Mouse (Mus musculus) heart, adult 8-10 months (tissue): ENCODE results near the gene Syce3. TPM values are rescaled to one million over a fixed set of nuclear protein-coding genes. Genes with fewer than 3 reads are reported as not detected.
A peak's percentile ranks its signal among the peaks of the same experiment; 100 is the strongest.

Source experiments
- DNase-seq: peaks from one replicate; pipeline ENCODE4 v3.0.0; 2022; ENCODE audit warnings: low spot score
- total RNA-seq, 4 experiments: library from RNA; stranded (reverse); gene quantifications; 2 replicates each; pipeline ENCODE4 v1.2.4; 2022

Syce3 gene
- total RNA-seq, 4 experiments from 2014 or later: not detected

DNA sequence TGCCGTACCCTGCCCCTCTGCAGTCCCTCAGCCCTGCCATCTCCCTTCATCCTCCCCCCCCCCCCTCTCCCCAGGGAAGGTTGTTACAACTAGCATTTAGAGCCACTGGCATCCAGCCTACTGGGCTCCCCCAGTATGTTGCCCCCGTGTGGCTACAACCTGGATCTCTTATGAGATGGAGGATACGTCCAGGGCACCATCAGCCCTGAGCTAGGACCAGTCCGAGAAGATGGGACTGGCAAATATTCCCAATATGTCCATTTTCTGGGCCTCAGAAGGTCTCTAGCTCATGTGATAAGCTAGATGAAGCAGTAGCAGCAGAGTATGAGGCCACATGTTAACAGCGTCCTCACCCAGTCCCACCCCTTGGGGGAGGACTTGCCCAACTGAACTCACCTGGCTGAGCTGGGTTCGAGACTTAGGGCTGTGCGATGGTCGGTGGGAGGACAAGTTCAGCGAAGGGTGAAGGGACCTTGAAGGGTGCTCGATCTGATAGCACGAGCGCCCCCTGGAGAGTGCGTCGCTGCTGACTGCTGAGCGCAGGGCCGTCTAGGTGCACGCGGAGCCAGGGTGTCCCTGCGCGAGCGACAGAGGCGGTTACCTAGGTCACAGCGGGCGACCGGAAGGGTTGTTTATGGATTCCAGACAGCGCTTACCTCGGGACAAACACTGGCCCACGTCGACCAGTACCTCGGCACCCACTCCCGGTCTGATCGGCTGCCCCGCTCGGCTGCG, 37.1 kb downstream of the Syce3 start:
- DNase-seq: peak; percentile 83

DNA sequence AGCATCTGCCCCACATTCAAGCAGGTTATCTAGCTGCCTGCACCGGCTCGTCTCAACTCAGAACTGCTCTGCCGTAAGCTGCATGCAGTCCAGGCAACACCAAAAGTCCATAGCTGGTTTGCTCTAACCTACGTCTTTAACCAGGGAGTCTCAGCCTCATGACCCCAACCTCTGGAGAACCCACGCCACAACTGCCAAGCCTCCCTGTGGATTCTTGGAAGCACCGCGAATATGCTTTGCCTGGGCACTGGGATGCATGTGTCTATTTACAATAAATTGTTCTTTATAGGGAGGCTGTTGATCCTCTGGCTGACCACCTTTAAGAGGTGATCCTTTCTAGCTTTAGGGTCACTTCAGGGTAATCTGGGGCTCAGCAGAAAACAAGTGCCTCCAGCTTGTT, 37.8 kb downstream of the Syce3 start:
- DNase-seq: no peak

DNA sequence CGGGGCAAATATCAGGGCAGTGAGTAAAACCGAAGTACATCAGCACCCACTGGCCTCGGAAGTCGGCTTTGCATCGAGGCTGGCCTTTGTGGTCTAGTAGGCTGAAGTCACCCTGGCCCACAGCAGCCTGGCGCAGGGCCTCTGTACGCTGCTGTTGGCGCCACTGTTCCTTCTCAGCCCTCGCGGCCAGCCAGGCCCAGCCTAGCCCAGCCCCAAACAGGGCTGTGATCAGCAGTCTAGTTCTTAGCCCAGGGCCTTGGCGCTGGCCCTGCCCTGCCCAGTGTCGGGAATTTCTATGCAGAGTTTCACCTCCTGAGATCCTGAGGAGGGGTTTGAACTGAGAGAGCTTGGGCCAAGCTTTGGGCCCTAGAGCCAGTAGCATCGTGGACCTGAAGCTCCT, 38.2 kb downstream of the Syce3 start:
- no peak for DNase-seq

- no peak for DNase-seq
Measured at GRCm38 (mm10) chr15:89365141-89365551, 45.2 kb downstream of the Syce3 start.

- no peak for DNase-seq
Measured at GRCm38 (mm10) chr15:89363051-89363450, 47.3 kb downstream of the Syce3 start.

GRCm38 (mm10) chr15:89358784-89359183, 51.5 kb downstream of the Syce3 start:
- DNase-seq: no peak

- DNase-seq: no peak
Measured at GRCm38 (mm10) chr15:89356372-89356771, 53.9 kb downstream of the Syce3 start.

- DNase-seq: peak; percentile 95
Measured at GRCm38 (mm10) chr15:89355241-89356187, 54.8 kb downstream of the Syce3 start, which contains the start of the genes Lmf2 and Ncaph2. Gene Lmf2 (minus strand): TSS chr15:89355659. Gene Ncaph2 (plus strand): TSS chr15:89355719.

DNA sequence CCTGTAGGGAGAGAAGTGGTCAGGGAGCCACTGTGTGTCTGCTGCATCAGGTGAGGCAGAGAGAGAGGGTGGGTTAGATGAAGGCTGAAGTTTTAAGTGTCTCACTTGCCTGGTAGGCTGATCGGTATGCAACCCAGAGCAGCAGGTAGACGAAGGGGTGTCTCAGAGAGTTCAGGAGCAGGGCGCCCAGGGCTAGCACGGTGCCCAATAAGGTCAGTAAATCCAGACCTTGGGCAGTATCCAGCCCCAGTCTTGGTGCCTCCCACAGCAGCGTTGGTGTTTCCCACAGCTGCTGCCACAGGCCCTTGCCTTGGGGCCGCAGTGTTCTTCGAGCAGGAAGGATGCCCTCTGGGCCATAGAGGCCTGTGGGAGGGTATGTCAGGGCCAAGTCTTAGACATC, 55.8 kb downstream of the Syce3 start:
- no peak for DNase-seq

GRCm38 (mm10) chr15:89353837-89354236, 56.5 kb downstream of the Syce3 start:
- no peak for DNase-seq

DNA sequence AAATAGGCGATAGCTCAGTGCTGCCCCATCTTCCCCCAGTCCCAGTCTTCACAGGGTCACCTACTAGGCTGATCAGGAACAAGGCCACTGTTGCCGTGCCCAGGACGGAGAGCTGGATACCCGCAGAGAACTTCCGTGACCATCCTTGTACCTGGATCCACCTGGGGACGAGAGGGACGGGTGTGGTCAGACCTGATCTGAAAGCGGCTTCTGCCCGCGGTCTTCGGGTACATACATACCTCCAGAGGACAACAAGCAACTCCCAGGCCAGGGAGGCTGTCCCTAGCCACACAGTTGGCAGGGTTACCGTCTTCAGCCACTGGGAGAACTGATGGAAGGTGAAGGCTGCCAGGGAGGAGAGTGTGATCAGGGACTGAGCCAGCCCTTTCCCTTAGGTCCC, 57.5 kb downstream of the Syce3 start:
- DNase-seq: no peak

- no peak for DNase-seq
Measured at GRCm38 (mm10) chr15:89352054-89352453, 58.2 kb downstream of the Syce3 start.

DNA sequence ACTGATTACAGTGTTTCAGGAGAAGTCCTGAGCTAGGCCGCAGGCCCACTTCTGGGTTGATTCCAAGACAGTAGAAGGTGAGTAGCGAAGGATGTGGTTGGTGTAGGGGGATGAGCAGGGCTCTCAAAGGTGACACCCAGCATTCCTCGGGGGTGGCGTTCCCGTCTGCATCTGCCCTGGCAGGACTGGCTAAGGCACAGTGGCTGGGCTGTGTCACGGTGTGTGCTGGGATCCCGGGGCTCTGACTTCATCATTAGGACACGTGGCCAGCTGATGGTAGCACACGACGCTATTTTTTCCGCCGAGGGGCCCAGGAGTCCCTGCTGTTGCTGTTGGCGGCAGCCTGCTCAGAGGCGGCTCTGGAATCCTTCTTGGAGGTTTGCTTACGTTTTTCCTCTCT, 59.0 kb downstream of the Syce3 start:
- no peak for DNase-seq

DNA sequence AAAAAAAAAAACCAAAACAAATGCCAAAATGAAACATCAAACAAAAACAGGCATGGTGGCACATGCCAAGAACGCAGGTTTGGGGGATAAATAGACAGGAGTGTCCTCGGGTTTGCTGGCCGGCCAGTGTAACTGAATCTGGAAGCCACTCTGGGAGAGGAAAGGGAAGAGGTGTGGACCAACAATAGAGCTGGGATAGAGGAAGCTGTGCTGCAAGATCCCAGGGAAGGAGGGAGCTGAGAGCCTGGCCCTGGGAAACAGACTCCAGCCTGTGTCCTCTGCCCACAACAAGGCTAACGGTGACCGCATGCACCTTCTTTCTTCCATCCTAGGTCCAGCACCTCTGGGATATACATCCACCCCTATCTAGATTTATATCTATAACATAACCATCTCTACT, 59.9 kb downstream of the Syce3 start:
- peak; percentile 33 for DNase-seq

- no peak for DNase-seq
Measured at GRCm38 (mm10) chr15:89343325-89343724, 67.0 kb downstream of the Syce3 start.

GRCm38 (mm10) chr15:89341678-89342077, 68.6 kb downstream of the Syce3 start:
- no peak for DNase-seq

Other genes with a start within 250 kb of the Syce3 start
- 100 to 1,000 TPM in 2 of 4 experiments, 10 to 100 TPM in 2; 92.5 to 104 (median 99.6) TPM for gene Plxnb2, start 229.7 kb downstream of the Syce3 start, total RNA-seq
- gene Dennd6b, start 214.0 kb downstream of the Syce3 start, total RNA-seq: 10 to 100 TPM in 2 of 4 experiments, 1 to 10 TPM in 2; 8.8 to 12.9 (median 11.0) TPM
- 10 to 100 TPM; 82.1 to 87.5 (median 84.7) TPM for gene Ppp6r2, start 198.9 kb downstream of the Syce3 start, total RNA-seq
- gene Sbf1, start 95.2 kb downstream of the Syce3 start, total RNA-seq: 10 to 100 TPM; 56.5 to 74.5 (median 69.5) TPM
- gene Adm2, start 87.8 kb downstream of the Syce3 start, total RNA-seq: not detected
- gene Miox, start 76.1 kb downstream of the Syce3 start, total RNA-seq: not detected
- 10 to 100 TPM; 23.6 to 29.1 (median 26.7) TPM for gene Lmf2, start 54.8 kb downstream of the Syce3 start, total RNA-seq
- gene Ncaph2, start 54.8 kb downstream of the Syce3 start, total RNA-seq: 10 to 100 TPM; 52.8 to 67.4 (median 57.4) TPM
- 10 to 100 TPM; 21.9 to 32.0 (median 24.4) TPM for gene Sco2, start 36.7 kb downstream of the Syce3 start, total RNA-seq
- under 1 TPM; 0.22 to 0.72 (median 0.31) TPM for gene Tymp, start 33.5 kb downstream of the Syce3 start, total RNA-seq
- gene Odf3b, start 31.2 kb downstream of the Syce3 start, total RNA-seq: 1 to 10 TPM in 3 of 4 experiments, under 1 TPM in 1; 0.41 to 2.3 (median 2.2) TPM
- gene Klhdc7b, start 25.6 kb downstream of the Syce3 start, total RNA-seq: not detected
- gene Cpt1b, start 15.4 kb upstream of the Syce3 start, total RNA-seq: 100 to 1,000 TPM; 631 to 738 (median 682) TPM
- gene C730034F03Rik, start 19.1 kb upstream of the Syce3 start, total RNA-seq: 1 to 10 TPM; 1.4 to 4.1 (median 2.0) TPM
- 10 to 100 TPM in 2 of 4 experiments, 1 to 10 TPM in 2; 6.9 to 14.3 (median 10.7) TPM for gene Gm44502, start 19.2 kb upstream of the Syce3 start, total RNA-seq
- gene Chkb, start 19.4 kb upstream of the Syce3 start, total RNA-seq: 10 to 100 TPM; 46.7 to 59.6 (median 54.0) TPM
- gene Mapk8ip2, start 43.4 kb upstream of the Syce3 start, total RNA-seq: under 1 TPM in 3 of 4 experiments, not detected in 1; 0.09 to 0.25 (median 0.09) TPM
- gene Arsa, start 66.9 kb upstream of the Syce3 start, total RNA-seq: 10 to 100 TPM; 10.9 to 12.7 (median 11.8) TPM
- gene Shank3, start 89.1 kb upstream of the Syce3 start, total RNA-seq: 10 to 100 TPM; 36.3 to 53.5 (median 43.5) TPM
- gene Acr, start 157.8 kb upstream of the Syce3 start, total RNA-seq: under 1 TPM in 3 of 4 experiments, not detected in 1; 0.19 to 0.41 (median 0.28) TPM
- 1 to 10 TPM; 4.4 to 6.6 (median 5.4) TPM for gene Rabl2, start 181.4 kb upstream of the Syce3 start, total RNA-seq